Mouse (Mus musculus) frontal cortex, postnatal 25 days (tissue): ENCODE data around the gene Dis3l2.
A peak's percentile ranks its signal among the peaks of the same experiment; 100 is the strongest.

Experiments
- DNase-seq, 2 experiments: peaks; one replicate each; pipeline ENCODE4 v3.0.0; 2022; ENCODE audit warnings: low spot score in 2 of 2

Dis3l2 gene

GRCm38 (mm10) chr1:86703300-86703964 is at the start of gene Dis3l2:
TSS of gene Dis3l2 (plus strand) at chr1:86703808.
- DNase-seq: peak; percentile 81 to 83

- no peak for DNase-seq
These were observed 46.5 kb upstream of the Dis3l2 start for GRCm38 (mm10) chr1:86657071-86657470.

GRCm38 (mm10) chr1:86665091-86665490 is 38.5 kb upstream of the Dis3l2 start:
- no peak for DNase-seq

- DNase-seq: peak; percentile 40 to 58
These were observed 33.9 kb upstream of the Dis3l2 start for GRCm38 (mm10) chr1:86669552-86670273.

- DNase-seq: peak; percentile 64 to 73
These were observed 33.1 kb upstream of the Dis3l2 start, which contains the start of gene Nppc for GRCm38 (mm10) chr1:86670279-86671038. TSS of gene Nppc (minus strand) at chr1:86670571.

GRCm38 (mm10) chr1:86674385-86674784 is 29.2 kb upstream of the Dis3l2 start:
- DNase-seq: no peak

- no peak for DNase-seq
These were observed 28.5 kb upstream of the Dis3l2 start for GRCm38 (mm10) chr1:86675126-86675525.

GRCm38 (mm10) chr1:86677624-86678023 is 26.0 kb upstream of the Dis3l2 start:
- no peak for DNase-seq

GRCm38 (mm10) chr1:86678667-86679066 is 24.9 kb upstream of the Dis3l2 start:
- DNase-seq: no peak

- DNase-seq: no peak
These were observed 16.4 kb upstream of the Dis3l2 start for GRCm38 (mm10) chr1:86687236-86687635.

GRCm38 (mm10) chr1:86691027-86691426 is 12.6 kb upstream of the Dis3l2 start:
- no peak for DNase-seq

- no peak for DNase-seq
These were observed 6.7 kb upstream of the Dis3l2 start for GRCm38 (mm10) chr1:86696948-86697347.

GRCm38 (mm10) chr1:86698721-86699120 is 4.9 kb upstream of the Dis3l2 start:
- DNase-seq: no peak

- no peak for DNase-seq
These were observed 4.1 kb upstream of the Dis3l2 start for GRCm38 (mm10) chr1:86699346-86700136.

GRCm38 (mm10) chr1:86700367-86700766 is 3.2 kb upstream of the Dis3l2 start:
- no peak for DNase-seq

GRCm38 (mm10) chr1:86703965-86704326 is 338 bp downstream of the Dis3l2 start:
- DNase-seq: no peak

- DNase-seq: no peak
These were observed 1.9 kb downstream of the Dis3l2 start for GRCm38 (mm10) chr1:86705461-86705860.

- no peak for DNase-seq
These were observed 5.9 kb downstream of the Dis3l2 start for GRCm38 (mm10) chr1:86709546-86709945.

GRCm38 (mm10) chr1:86712045-86712444 is 8.4 kb downstream of the Dis3l2 start:
- no peak for DNase-seq

- DNase-seq: no peak
These were observed 9.4 kb downstream of the Dis3l2 start for GRCm38 (mm10) chr1:86713054-86713453.

GRCm38 (mm10) chr1:86718190-86718589 is 14.6 kb downstream of the Dis3l2 start:
- no peak for DNase-seq

GRCm38 (mm10) chr1:86719391-86719790 is 15.8 kb downstream of the Dis3l2 start:
- no peak for DNase-seq
